24 mouse cellular contexts compared by ENCODE assay signal in genomic region chr1:82687931-82688330, GRCm38 (mm10).
"Had no signal": no experiment of that assay in that cellular context is flagged by ENCODE, and none has a peak within 500 bp of the region (broad histone marks: within the 10 kb centered on the region; RNA-seq: fewer than 3 reads in every experiment).

No protein-coding gene starts in this region.

- H3K4me2 ChIP-seq: kidney, embryonic 15.5 days; limb, embryonic 12.5 days; limb, embryonic 15.5 days; liver, embryonic 11.5 days; lung, embryonic 14.5 days; midbrain, embryonic 11.5 days; midbrain, embryonic 15.5 days; neural tube, embryonic 12.5 days; neural tube, embryonic 15.5 days; stomach, embryonic 15.5 days had no signal

- H3K9me3 ChIP-seq: kidney, embryonic 15.5 days; limb, embryonic 12.5 days; limb, embryonic 15.5 days; megakaryocyte, embryonic 14.5 days; midbrain, embryonic 15.5 days; neural tube, embryonic 12.5 days; neural tube, embryonic 15.5 days; stomach, embryonic 15.5 days had no signal

- H3K27ac ChIP-seq: kidney, embryonic 15.5 days; limb, embryonic 12.5 days; limb, embryonic 15.5 days; liver, embryonic 14.5 days; midbrain, embryonic 15.5 days; neural tube, embryonic 12.5 days; neural tube, embryonic 15.5 days; stomach, embryonic 15.5 days had no signal

- H3K27me3 ChIP-seq: kidney, embryonic 15.5 days; limb, embryonic 12.5 days; limb, embryonic 15.5 days; megakaryocyte, embryonic 14.5 days; midbrain, embryonic 15.5 days; neural tube, embryonic 12.5 days; neural tube, embryonic 15.5 days; stomach, embryonic 15.5 days had no signal

- H3K9ac ChIP-seq: kidney, embryonic 15.5 days; limb, embryonic 12.5 days; limb, embryonic 15.5 days; liver, embryonic 14.5 days; liver, postnatal 0 days; lung, embryonic 14.5 days; midbrain, embryonic 15.5 days; neural tube, embryonic 12.5 days; neural tube, embryonic 15.5 days; stomach, embryonic 15.5 days had no signal

- ATAC-seq: liver, postnatal 0 days; lung, postnatal 0 days; midbrain, embryonic 15.5 days had no signal

- H3K36me3 ChIP-seq: kidney, embryonic 15.5 days; limb, embryonic 12.5 days; limb, embryonic 15.5 days; midbrain, embryonic 15.5 days; neural tube, embryonic 12.5 days; neural tube, embryonic 15.5 days; stomach, embryonic 15.5 days had no signal

- H3K4me3 ChIP-seq: kidney, embryonic 15.5 days; limb, embryonic 12.5 days; limb, embryonic 15.5 days; megakaryocyte, embryonic 14.5 days; midbrain, embryonic 15.5 days; neural tube, embryonic 12.5 days; neural tube, embryonic 15.5 days; stomach, embryonic 15.5 days had no signal

- DNase-seq: kidney, adult 11 months; kidney, adult 8-10 months; kidney, postnatal 10 days; kidney, postnatal 36 days; left cerebral cortex, postnatal 4 days; liver, postnatal 0 days; lung, embryonic 14.5 days; lung, postnatal 36 days; right cerebral cortex, adult 18-20 months; right cerebral cortex, postnatal 14 days; spleen, adult 18-20 months; thymus, postnatal 25 days had no signal

- H3K4me1 ChIP-seq: kidney, embryonic 15.5 days; limb, embryonic 12.5 days; limb, embryonic 15.5 days; midbrain, embryonic 15.5 days; neural tube, embryonic 12.5 days; stomach, embryonic 15.5 days had no signal
